Mouse (Mus musculus): ENCODE data around the gene Hnrnpr. TPM values are rescaled to one million over a fixed set of nuclear protein-coding genes. Genes with fewer than 3 reads are reported as not detected.

Hnrnpr gene
- polyA plus RNA-seq, 1 experiment from 2014 or later: 263 TPM

DNA sequence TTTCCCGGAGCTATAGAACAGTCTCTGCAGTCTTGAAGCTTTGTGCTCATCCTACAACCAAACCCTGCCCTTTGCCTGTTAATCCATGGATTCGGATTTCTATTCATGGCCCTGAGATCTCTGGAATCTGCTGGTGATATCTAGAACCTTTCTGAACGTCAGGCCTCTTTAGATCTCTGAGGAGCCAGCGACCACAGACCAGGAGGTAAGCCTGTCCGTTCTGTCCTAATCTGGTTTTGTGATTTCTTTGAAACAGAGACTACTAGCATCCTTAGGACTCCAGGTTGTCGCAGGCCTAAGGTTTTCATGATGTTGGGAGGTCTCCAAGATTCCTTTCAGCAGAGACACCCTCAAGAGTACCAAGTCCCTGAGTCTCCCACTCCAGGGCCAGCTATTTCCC, 25.9 kb upstream of the Hnrnpr start:
- ATAC-seq (ENCODE audit: low FRiP score, low read depth): no peak
- 31% methylated on average over 6 of the region's 6 CpGs for WGBS
- Histone ChIP-seq H3K9ac (peak overlapping the region; percentile 83), H3K4me1 (peaks cover 44% of the 10 kb centered on the region), H3K9me3 (0 out of 2 replicates have a peak, but pooled peaks cover 3% of the 10 kb centered on the region), H3K27me3 (peaks cover 14% of the 10 kb centered on the region), H3K4me3 (peak overlapping the region; percentile 76), H3K4me2 (replicated peaks) (peak overlapping the region; percentile 95), H3K27ac (peak overlapping the region; percentile 84), H3K36me3 (peaks cover 30% of the 10 kb centered on the region)

DNA sequence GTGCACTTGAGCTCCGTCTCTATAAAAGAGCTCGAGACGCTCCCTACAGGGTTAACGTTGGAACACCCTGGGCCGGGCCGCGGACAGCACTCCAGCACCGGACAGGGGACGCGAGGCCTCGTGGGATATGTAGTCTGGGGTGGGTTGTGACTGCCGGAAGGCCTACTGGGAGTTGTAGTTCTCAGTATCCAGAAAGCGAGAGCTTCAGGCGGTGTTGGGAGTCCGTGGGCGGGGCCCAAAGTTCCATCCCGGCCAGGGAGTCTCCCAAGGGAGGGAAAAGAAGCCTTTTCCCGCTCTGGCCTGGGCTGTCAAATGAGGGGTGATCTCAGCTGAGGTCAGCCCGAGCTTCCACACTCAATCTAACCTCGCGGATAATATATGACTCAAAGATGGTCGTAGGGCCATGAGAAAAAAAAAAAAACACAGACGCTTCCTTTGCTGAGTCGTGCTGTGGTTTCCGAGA, 25.4 kb upstream of the Hnrnpr start:
- Histone ChIP-seq H3K4me1 (peaks cover 44% of the 10 kb centered on the region), H3K9ac (peak overlapping the region; percentile 83), H3K4me2 (replicated peaks) (peak overlapping the region; percentile 95), H3K27me3 (peaks cover 19% of the 10 kb centered on the region), H3K9me3 (0 out of 2 replicates have a peak, but pooled peaks cover 3% of the 10 kb centered on the region), H3K27ac (peak overlapping the region; percentile 84), H3K4me3 (peak overlapping the region; percentile 76), H3K36me3 (peaks cover 35% of the 10 kb centered on the region)
- 0% methylated on average over 25 of the region's 25 CpGs for WGBS
- ATAC-seq (ENCODE audit: low FRiP score, low read depth): peak; percentile 92

DNA sequence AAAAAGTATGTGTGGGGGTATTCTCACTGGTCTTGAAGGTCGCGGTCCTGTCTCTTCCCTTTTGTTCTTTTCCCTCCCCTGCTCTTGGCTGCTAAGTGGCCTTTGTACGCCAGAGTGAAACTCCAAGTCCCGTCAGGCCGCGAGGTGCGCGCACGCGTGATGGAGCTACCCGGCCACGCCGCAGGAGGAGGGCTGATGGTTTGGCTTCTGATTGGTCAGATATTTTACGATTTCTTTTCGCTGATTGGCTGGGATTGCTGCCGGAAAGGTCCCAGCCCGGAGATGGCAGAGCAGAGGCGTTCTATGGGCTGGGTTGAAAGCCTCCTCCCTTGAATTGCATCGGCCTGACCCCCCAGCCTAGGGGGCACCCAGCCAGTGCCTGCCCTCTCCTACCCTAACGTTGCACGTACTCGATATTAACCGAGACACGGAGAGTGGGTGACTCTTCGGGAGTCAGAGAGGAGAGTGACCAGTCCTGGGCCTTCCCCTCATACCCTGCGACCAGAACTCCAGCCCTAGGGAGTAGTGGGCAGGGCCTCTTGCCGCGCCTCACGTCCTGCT, 24.9 kb upstream of the Hnrnpr start:
- Histone ChIP-seq H3K4me1 (peaks cover 44% of the 10 kb centered on the region), H3K27ac (peak overlapping the region; percentile 84), H3K9ac (peak overlapping the region; percentile 83), H3K4me3 (peak overlapping the region; percentile 76), H3K4me2 (replicated peaks) (peak overlapping the region; percentile 95), H3K27me3 (peaks cover 24% of the 10 kb centered on the region), H3K9me3 (0 out of 2 replicates have a peak, but pooled peaks cover 3% of the 10 kb centered on the region), H3K36me3 (peaks cover 40% of the 10 kb centered on the region)
- ATAC-seq (ENCODE audit: low FRiP score, low read depth): peak; percentile 91
- 1% methylated on average over 29 of the region's 29 CpGs for WGBS

DNA sequence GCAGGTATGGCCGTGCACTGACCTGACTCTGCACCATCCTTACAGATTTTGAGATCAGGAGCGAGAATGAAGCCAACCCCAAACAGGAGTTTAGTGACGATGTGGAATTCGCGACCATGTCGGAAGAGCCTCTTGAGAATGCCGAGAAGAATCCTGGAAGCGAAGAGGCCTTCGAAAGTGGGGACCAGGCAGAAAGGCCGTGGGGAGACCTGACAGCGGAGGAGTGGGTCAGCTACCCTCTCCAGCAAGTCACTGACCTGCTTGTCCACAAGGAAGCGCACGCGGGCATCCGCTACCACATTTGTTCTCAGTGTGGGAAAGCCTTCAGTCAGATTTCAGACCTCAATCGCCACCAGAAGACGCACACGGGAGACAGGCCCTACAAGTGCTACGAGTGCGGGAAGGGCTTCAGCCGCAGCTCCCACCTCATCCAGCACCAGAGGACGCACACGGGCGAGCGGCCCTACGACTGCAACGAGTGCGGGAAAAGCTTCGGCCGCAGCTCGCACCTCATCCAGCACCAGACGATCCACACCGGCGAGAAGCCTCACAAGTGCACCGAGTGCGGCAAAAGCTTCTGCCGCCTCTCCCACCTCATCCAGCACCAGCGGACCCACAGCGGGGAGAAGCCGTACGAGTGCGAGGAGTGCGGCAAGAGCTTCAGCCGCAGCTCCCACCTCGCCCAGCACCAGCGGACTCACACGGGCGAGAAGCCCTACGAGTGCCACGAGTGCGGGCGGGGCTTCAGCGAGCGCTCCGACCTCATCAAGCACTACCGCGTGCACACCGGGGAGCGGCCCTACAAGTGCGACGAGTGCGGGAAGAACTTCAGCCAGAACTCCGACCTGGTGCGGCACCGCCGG, 20.6 kb upstream of the Hnrnpr start:
- Histone ChIP-seq H3K4me3 (0 out of 2 replicates have a peak overlapping the region, but pooled peaks have one; percentile 2), H3K4me2 (replicated peaks) (no peak overlapping the region), H3K4me1 (peaks cover 14% of the 10 kb centered on the region), H3K9me3 (0 out of 2 replicates have a peak, but pooled peaks cover 3% of the 10 kb centered on the region), H3K27me3 (peaks cover 26% of the 10 kb centered on the region), H3K9ac (no peak overlapping the region), H3K36me3 (peaks cover 80% of the 10 kb centered on the region), H3K27ac (no peak overlapping the region)
- 46% methylated on average over 66 of the region's 66 CpGs for WGBS
- ATAC-seq (ENCODE audit: low FRiP score, low read depth): no peak

DNA sequence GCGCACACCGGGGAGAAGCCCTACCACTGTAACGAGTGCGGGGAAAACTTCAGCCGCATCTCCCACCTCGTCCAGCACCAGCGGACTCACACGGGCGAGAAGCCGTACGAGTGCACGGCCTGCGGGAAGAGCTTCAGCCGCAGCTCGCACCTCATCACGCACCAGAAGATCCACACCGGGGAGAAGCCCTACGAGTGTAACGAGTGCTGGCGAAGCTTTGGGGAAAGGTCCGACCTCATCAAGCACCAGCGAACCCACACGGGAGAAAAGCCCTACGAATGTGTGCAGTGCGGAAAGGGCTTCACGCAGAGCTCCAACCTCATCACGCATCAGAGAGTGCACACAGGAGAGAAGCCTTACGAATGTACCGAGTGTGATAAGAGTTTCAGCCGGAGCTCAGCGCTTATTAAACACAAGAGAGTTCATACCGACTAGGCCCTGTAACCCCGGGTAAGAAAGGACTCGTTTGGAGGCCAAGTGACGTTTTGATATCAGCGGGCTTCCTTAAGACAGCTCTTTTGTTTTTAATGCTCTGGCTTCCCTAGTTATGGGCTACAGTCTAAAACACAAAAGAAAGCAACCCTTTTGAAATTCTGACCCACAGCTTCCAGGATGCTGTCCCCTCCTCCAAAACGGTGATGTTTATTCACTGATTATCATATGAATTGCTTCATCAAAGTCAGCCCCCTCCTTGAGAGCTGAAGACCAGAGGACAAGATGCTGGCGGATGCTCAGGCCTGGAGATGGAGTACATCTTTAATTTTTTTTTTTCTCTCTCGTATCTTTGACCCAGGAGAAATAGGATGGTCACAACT, 19.8 kb upstream of the Hnrnpr start:
- ATAC-seq (ENCODE audit: low FRiP score, low read depth): no peak
- no peak overlapping the region for H3K4me3 ChIP-seq
- H3K9ac ChIP-seq: no peak overlapping the region
- 0 out of 2 replicates have a peak, but pooled peaks cover 3% of the 10 kb centered on the region for H3K9me3 ChIP-seq
- peaks cover 26% of the 10 kb centered on the region for H3K27me3 ChIP-seq
- H3K4me1 ChIP-seq: peaks cover 14% of the 10 kb centered on the region
- WGBS: 67% methylated on average over 39 of the region's 39 CpGs
- no peak overlapping the region for H3K27ac ChIP-seq
- no peak overlapping the region for H3K4me2 ChIP-seq (replicated peaks)
- H3K36me3 ChIP-seq: peaks cover 86% of the 10 kb centered on the region

DNA sequence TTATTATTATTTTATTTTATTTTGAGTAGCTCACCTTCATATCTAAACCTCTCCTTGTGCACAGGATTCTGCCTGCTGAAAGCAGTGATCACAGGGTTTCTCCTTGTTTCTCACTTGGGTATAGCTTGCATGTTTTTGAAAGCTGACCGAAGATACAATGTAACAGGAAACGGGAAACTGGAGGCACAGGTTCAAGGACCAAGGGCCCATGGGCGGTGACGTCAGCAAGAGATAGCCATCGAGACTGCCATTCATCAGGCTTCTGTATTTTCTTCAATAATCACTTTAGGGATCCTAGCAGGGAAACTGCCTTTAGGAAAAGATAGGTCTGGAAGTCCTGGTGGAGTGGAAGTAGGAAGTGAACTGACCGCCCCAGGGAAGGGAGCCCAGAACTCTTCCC, 19.1 kb upstream of the Hnrnpr start:
- Histone ChIP-seq H3K4me2 (replicated peaks) (no peak overlapping the region), H3K27me3 (peaks cover 26% of the 10 kb centered on the region), H3K36me3 (peaks cover 91% of the 10 kb centered on the region), H3K27ac (no peak overlapping the region), H3K9me3 (0 out of 2 replicates have a peak, but pooled peaks cover 3% of the 10 kb centered on the region), H3K9ac (no peak overlapping the region), H3K4me3 (no peak overlapping the region), H3K4me1 (peaks cover 9% of the 10 kb centered on the region)
- WGBS: 96% methylated on average over 6 of the region's 6 CpGs
- ATAC-seq (ENCODE audit: low FRiP score, low read depth): no peak

DNA sequence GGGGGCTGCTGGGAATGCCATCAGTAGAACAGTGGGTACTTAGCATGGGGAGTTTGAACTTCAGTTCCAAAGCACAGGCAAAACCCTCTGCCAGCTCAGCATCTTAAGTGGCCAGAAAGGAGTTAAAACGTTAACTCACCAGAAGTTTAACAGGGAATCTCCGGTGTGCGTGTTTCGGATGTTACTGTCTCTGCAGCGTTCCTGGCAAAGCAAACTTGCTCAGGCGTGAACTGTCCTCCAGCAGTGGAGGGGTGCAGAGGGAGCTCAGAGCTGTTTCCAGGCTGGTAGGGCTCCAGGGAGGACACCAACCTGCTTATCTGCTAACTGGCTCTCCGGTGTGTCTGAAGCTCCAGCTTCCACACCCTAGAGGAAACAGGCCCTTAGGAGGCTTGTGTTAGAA, 14.8 kb upstream of the Hnrnpr start:
- H3K36me3 ChIP-seq: peaks cover 51% of the 10 kb centered on the region
- H3K9me3 ChIP-seq: no peaks in the 10 kb centered on the region
- no peak overlapping the region for H3K27ac ChIP-seq
- no peaks in the 10 kb centered on the region for H3K4me1 ChIP-seq
- no peak overlapping the region for H3K9ac ChIP-seq
- ATAC-seq (ENCODE audit: low FRiP score, low read depth): no peak
- 73% methylated on average over 7 of the region's 7 CpGs for WGBS
- no peak overlapping the region for H3K4me2 ChIP-seq (replicated peaks)
- H3K27me3 ChIP-seq: peaks cover under 1% of the 10 kb centered on the region; the same call in 1 of the 2 replicates
- no peak overlapping the region for H3K4me3 ChIP-seq

DNA sequence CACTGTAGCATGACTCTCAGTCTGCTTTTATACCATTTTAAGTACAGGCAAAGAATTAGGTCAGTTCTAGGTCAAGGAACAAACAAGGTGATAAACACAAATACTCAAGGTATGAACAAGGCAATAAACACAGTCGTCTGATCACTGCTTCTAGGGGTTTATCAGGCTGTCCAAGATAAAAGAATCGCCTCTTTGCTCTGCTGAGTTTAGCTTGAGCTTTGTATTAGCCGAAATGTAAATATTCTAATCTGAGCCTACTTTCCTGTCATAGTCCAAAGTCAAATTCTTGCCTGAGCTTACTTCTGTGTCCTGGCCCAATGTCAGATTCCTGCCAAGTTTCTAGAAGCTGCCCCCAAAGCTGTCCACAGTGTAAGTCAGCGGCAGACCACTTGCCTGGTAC, 8.3 kb upstream of the Hnrnpr start:
- no peak for ATAC-seq (ENCODE audit: low FRiP score, low read depth)
- H3K9me3 ChIP-seq: no peaks in the 10 kb centered on the region
- H3K9ac ChIP-seq: no peak overlapping the region
- 0 out of 2 replicates have a peak, but pooled peaks cover 9% of the 10 kb centered on the region for H3K4me1 ChIP-seq
- H3K27ac ChIP-seq: no peak overlapping the region
- H3K27me3 ChIP-seq: no peaks in the 10 kb centered on the region
- no peak overlapping the region for H3K4me2 ChIP-seq (replicated peaks)
- H3K36me3 ChIP-seq: no peaks in the 10 kb centered on the region
- H3K4me3 ChIP-seq: no peak overlapping the region
- 78% methylated on average over 4 of the region's 4 CpGs for whole genome bisulfite sequencing

DNA sequence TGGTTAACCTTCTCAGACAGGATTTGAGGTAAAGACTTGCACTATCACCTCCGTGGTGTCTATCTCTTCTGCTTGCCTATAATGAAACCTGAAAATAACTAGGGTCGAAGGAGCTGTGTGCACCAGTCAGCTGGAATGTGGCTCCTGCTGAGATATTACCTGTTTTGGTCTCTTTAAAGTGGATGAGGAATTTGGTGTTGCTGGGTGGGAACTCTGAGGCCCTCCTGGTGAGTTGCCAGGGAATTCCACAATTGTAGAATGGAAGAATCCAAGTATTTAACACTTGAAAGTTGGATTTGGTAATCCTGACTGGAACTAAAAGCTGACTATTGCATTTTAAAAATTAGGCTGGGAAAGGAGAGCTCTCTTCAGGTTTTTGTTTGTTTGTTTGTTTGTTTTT, 6.6 kb upstream of the Hnrnpr start:
- WGBS: 33% methylated on average over 2 of the region's 2 CpGs
- H3K4me1 ChIP-seq: peaks cover 11% of the 10 kb centered on the region
- no peak; the same call in 1 of the 2 replicates for ATAC-seq (ENCODE audit: low FRiP score, low read depth)
- no peaks in the 10 kb centered on the region for H3K9me3 ChIP-seq
- H3K4me2 ChIP-seq (replicated peaks): no peak overlapping the region
- no peak overlapping the region for H3K9ac ChIP-seq
- H3K4me3 ChIP-seq: no peak overlapping the region
- H3K27me3 ChIP-seq: no peaks in the 10 kb centered on the region
- no peak overlapping the region for H3K27ac ChIP-seq
- H3K36me3 ChIP-seq: no peaks in the 10 kb centered on the region

DNA sequence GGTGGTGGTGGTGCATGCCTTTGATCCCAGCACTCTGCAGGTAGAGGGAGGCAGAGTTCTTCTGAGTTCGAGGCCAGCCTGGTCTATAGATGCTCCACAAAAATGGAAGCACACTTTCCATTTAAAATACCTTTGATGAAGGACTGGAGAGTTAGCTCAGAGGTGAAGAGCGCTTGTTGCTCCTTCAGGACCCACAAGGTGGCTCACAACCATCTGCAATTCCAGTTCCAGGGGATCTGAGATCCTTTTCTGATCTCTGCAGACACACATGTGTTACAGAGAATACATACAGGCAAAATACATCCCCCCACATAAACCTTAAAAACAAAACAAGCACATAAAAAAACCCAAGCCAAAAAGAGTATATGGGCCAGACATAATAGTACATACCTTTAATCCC, 2.4 kb upstream of the Hnrnpr start:
- Histone ChIP-seq H3K4me2 (replicated peaks) (no peak overlapping the region), H3K4me3 (no peak overlapping the region), H3K27me3 (no peaks in the 10 kb centered on the region), H3K36me3 (no peaks in the 10 kb centered on the region), H3K9ac (no peak overlapping the region), H3K9me3 (no peaks in the 10 kb centered on the region), H3K4me1 (peaks cover 27% of the 10 kb centered on the region), H3K27ac (no peak overlapping the region)
- WGBS: 52% methylated on average over 2 of the region's 2 CpGs
- no peak for ATAC-seq (ENCODE audit: low FRiP score, low read depth)

DNA sequence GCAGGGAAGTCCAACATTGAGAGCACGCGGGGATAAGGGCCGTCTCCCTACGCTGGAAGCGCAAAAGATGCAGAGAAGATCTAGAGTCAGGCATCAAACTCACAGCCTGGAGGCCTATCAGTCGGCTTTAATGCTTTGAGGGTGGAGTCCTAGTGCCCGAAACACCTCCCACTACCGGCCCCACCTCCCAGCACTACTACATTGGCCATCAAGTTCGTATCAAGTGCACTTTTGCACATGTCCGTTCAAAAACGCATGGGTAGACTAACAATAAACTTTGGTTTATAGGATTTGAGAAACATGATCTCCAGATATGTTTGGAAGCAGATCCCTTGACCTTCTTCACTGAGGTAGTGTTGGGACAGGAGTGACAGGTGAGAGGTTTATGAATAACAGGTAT, 962 bp upstream of the Hnrnpr start:
- Histone ChIP-seq H3K9ac (peak overlapping the region; percentile 73), H3K27me3 (no peaks in the 10 kb centered on the region), H3K27ac (peak overlapping the region; percentile 93), H3K4me1 (peaks cover 31% of the 10 kb centered on the region), H3K4me2 (replicated peaks) (peak overlapping the region; percentile 74), H3K36me3 (no peaks in the 10 kb centered on the region), H3K4me3 (peak overlapping the region; percentile 99), H3K9me3 (no peaks in the 10 kb centered on the region)
- WGBS: 2% methylated on average over 11 of the region's 11 CpGs
- ATAC-seq (ENCODE audit: low FRiP score, low read depth): no peak

Measured in limb, embryonic 13.5 days (tissue).